Mouse (Mus musculus) heart, embryonic 13.5 days (tissue): ENCODE results near the gene Cldn6. TPM values are rescaled to one million over a fixed set of nuclear protein-coding genes. Genes with fewer than 3 reads are reported as not detected.

Experiments
- ATAC-seq: fragments of 200-750 bp; cut with Nextera tagmentation; 2 replicates; pipeline ENCODE4 v1.8.0; 2017; ENCODE audit warnings: moderate TSS enrichment; ENCODE audit not compliant: insufficient number of reproducible peaks, low FRiP score, low TSS enrichment; ENCODE audit errors: extremely low read depth
- H3K27ac ChIP-seq: fragments of 300-500 bp; sonication (generic); replicated peaks from 2 replicates; pipeline ENCODE4 v1.5.1; 2015; ENCODE audit warnings: moderate library complexity, mild to moderate bottlenecking, inconsistent platforms
- H3K27me3 ChIP-seq: fragments of 300-500 bp; sonication (generic); replicated peaks from 2 replicates; pipeline ENCODE4 v1.6.1; 2015; ENCODE audit warnings: mild to moderate bottlenecking, inconsistent platforms
- H3K36me3 ChIP-seq: fragments of 300-500 bp; sonication (generic); 2 replicates; pipeline ENCODE4 v1.6.1; 2015; ENCODE audit warnings: mild to moderate bottlenecking, inconsistent platforms
- H3K4me1 ChIP-seq: fragments of 300-500 bp; sonication (generic); 2 replicates; pipeline ENCODE4 v1.6.1; 2015; ENCODE audit warnings: inconsistent platforms
- H3K4me2 ChIP-seq: fragments of 300-500 bp; sonication (generic); 2 replicates; pipeline ENCODE4 v1.6.1; 2015; ENCODE audit warnings: inconsistent platforms, mild to moderate bottlenecking, moderate library complexity
- H3K4me3 ChIP-seq: fragments of 300-500 bp; sonication (generic); 2 replicates; pipeline ENCODE4 v1.5.1; 2015; ENCODE audit warnings: moderate library complexity, mild to moderate bottlenecking, inconsistent platforms
- H3K9ac ChIP-seq: fragments of 300-500 bp; sonication (generic); 2 replicates; pipeline ENCODE4 v1.6.1; 2015; ENCODE audit warnings: inconsistent platforms, mild to moderate bottlenecking, moderate library complexity
- H3K9me3 ChIP-seq: fragments of 300-500 bp; sonication (generic); 2 replicates; pipeline ENCODE4 v1.6.1; 2016; ENCODE audit warnings: inconsistent platforms
- WGBS: fragments of 180-500 bp; shearing (Covaris S2); methylation state at CpG from one replicate; pipeline ENCODE4 v1.1.7; 2015; ENCODE audit warnings: mixed read lengths; 5-methylcytosine and 5-hydroxymethylcytosine counted together
- polyA plus RNA-seq: library from polyadenylated mRNA; unstranded; fragments of >200 nt; fragmentation: Nextera tagmentation; extraction: Ambion mirVana; gene quantifications from 2 replicates; pipeline ENCODE4 v1.2.1, GENCODE M21; 2015

Gene Cldn6
- polyA plus RNA-seq, 1 experiment from 2014 or later = 10.7 TPM

GRCm38 (mm10) chr17:23675564-23676281 is 3.3 kb upstream of the Cldn6 start:
- Histone ChIP-seq H3K4me2 (peak overlapping the region; percentile 88), H3K36me3 (peaks cover 12% of the 10 kb centered on the region), H3K4me3 (peak overlapping the region; percentile 79), H3K27ac (peak overlapping the region; percentile 98), H3K9me3 (no peaks in the 10 kb centered on the region), H3K27me3 (peaks cover 33% of the 10 kb centered on the region), H3K4me1 (peaks cover 47% of the 10 kb centered on the region), H3K9ac (peak overlapping the region; percentile 86)
- no peak for ATAC-seq
- 9% methylated on average over 15 of the region's 15 CpGs for WGBS

- H3K4me2 ChIP-seq = peak overlapping the region; percentile 88
- H3K4me1 ChIP-seq = peaks cover 47% of the 10 kb centered on the region
- peak overlapping the region; percentile 98 for H3K27ac ChIP-seq
- WGBS = under 1% methylated on average over 36 of the region's 37 CpGs
- peak overlapping the region; percentile 79 for H3K4me3 ChIP-seq
- H3K27me3 ChIP-seq = peaks cover 41% of the 10 kb centered on the region
- H3K9me3 ChIP-seq = no peaks in the 10 kb centered on the region
- peak overlapping the region; percentile 86 for H3K9ac ChIP-seq
- H3K36me3 ChIP-seq = peaks cover 10% of the 10 kb centered on the region
- ATAC-seq = peak; percentile 21; the same call in 1 of the 2 replicates
Observed at GRCm38 (mm10) chr17:23676473-23677031, 2.5 kb upstream of the Cldn6 start.

GRCm38 (mm10) chr17:23677236-23677679 is 1.8 kb upstream of the Cldn6 start, which contains the start of gene Tnfrsf12a:
Gene Tnfrsf12a, minus strand, starts transcription at chr17:23677468.
- under 1% methylated on average over 34 of the region's 34 CpGs for WGBS
- H3K27me3 ChIP-seq = peaks cover 48% of the 10 kb centered on the region
- ATAC-seq = no peak

GRCm38 (mm10) chr17:23680336-23680735 is 1.3 kb downstream of the Cldn6 start:
- ATAC-seq = no peak
- H3K4me1 ChIP-seq = peaks cover 24% of the 10 kb centered on the region
- H3K4me2 ChIP-seq = no peak overlapping the region
- H3K36me3 ChIP-seq = peaks cover 5% of the 10 kb centered on the region; the same call in 1 of the 2 replicates
- H3K27ac ChIP-seq = no peak overlapping the region
- H3K27me3 ChIP-seq = peaks cover 79% of the 10 kb centered on the region
- no peak overlapping the region for H3K9ac ChIP-seq
- H3K9me3 ChIP-seq = no peaks in the 10 kb centered on the region
- 60% methylated on average over 9 of the region's 9 CpGs for WGBS
- peak overlapping the region; percentile 41 for H3K4me3 ChIP-seq

More at GRCm38 (mm10) chr17:23677236-23677679, 1.8 kb upstream of the Cldn6 start, which contains the start of gene Tnfrsf12a:
- H3K27ac ChIP-seq = peak within 1 kb of the TSS; percentile 98
- peak within 1 kb of the TSS; percentile 79 for H3K4me3 ChIP-seq
- no peaks in the 10 kb centered on the region for H3K9me3 ChIP-seq
- H3K9ac ChIP-seq = peak within 1 kb of the TSS; percentile 86
- H3K4me1 ChIP-seq = peaks cover 46% of the 10 kb centered on the region
- peak within 1 kb of the TSS; percentile 88 for H3K4me2 ChIP-seq
- peaks cover 6% of the 10 kb centered on the region for H3K36me3 ChIP-seq

- 59% methylated on average over 10 of the region's 10 CpGs for WGBS
- peaks cover 16% of the 10 kb centered on the region for H3K4me1 ChIP-seq
- H3K36me3 ChIP-seq = no peaks in the 10 kb centered on the region
- H3K27ac ChIP-seq = no peak overlapping the region
- H3K9me3 ChIP-seq = no peaks in the 10 kb centered on the region
- no peak overlapping the region for H3K9ac ChIP-seq
- ATAC-seq = no peak
- H3K4me3 ChIP-seq = no peak overlapping the region
- H3K27me3 ChIP-seq = peaks cover 84% of the 10 kb centered on the region
- no peak overlapping the region for H3K4me2 ChIP-seq
Observed at GRCm38 (mm10) chr17:23681086-23681485, 2.0 kb downstream of the Cldn6 start.

- peaks cover 84% of the 10 kb centered on the region for H3K27me3 ChIP-seq
- no peak overlapping the region for H3K4me3 ChIP-seq
- H3K9ac ChIP-seq = no peak overlapping the region
- no peaks in the 10 kb centered on the region for H3K9me3 ChIP-seq
- H3K4me1 ChIP-seq = peaks cover 12% of the 10 kb centered on the region
- WGBS = 48% methylated on average over 4 of the region's 4 CpGs
- no peaks in the 10 kb centered on the region for H3K36me3 ChIP-seq
- no peak for ATAC-seq
- H3K4me2 ChIP-seq = no peak overlapping the region
- no peak overlapping the region for H3K27ac ChIP-seq
Observed at GRCm38 (mm10) chr17:23682092-23682491, 3.0 kb downstream of the Cldn6 start.

GRCm38 (mm10) chr17:23682530-23682929 is 3.5 kb downstream of the Cldn6 start:
- Histone ChIP-seq H3K4me1 (peaks cover 10% of the 10 kb centered on the region), H3K9ac (no peak overlapping the region), H3K9me3 (no peaks in the 10 kb centered on the region), H3K4me3 (no peak overlapping the region), H3K27me3 (peaks cover 83% of the 10 kb centered on the region), H3K36me3 (no peaks in the 10 kb centered on the region), H3K27ac (no peak overlapping the region), H3K4me2 (no peak overlapping the region)
- WGBS = 50% methylated on average over 3 of the region's 3 CpGs
- no peak for ATAC-seq

- peaks cover 76% of the 10 kb centered on the region for H3K27me3 ChIP-seq
- H3K9me3 ChIP-seq = no peaks in the 10 kb centered on the region
- no peak overlapping the region for H3K27ac ChIP-seq
- H3K9ac ChIP-seq = no peak overlapping the region
- WGBS = 17% methylated on average over 15 of the region's 15 CpGs
- ATAC-seq = no peak
- no peaks in the 10 kb centered on the region for H3K36me3 ChIP-seq
- no peak overlapping the region for H3K4me2 ChIP-seq
- no peak overlapping the region for H3K4me3 ChIP-seq
- H3K4me1 ChIP-seq = peaks cover 7% of the 10 kb centered on the region
Observed at GRCm38 (mm10) chr17:23683226-23683625, 4.2 kb downstream of the Cldn6 start.

- no peak for ATAC-seq
- Histone ChIP-seq H3K4me3 (no peak within 1 kb of the TSS), H3K27me3 (peaks cover 68% of the 10 kb centered on the region), H3K4me2 (no peak within 1 kb of the TSS), H3K4me1 (peaks cover 7% of the 10 kb centered on the region), H3K9ac (no peak within 1 kb of the TSS), H3K9me3 (no peaks in the 10 kb centered on the region), H3K36me3 (no peaks in the 10 kb centered on the region), H3K27ac (no peak within 1 kb of the TSS)
- WGBS = 25% methylated on average over 15 of the region's 15 CpGs
Observed at GRCm38 (mm10) chr17:23683856-23684672, 5.0 kb downstream of the Cldn6 start, which contains the start of gene Cldn9. Gene Cldn9, minus strand, starts transcription at chr17:23684026.

GRCm38 (mm10) chr17:23694491-23694890 is 15.4 kb downstream of the Cldn6 start:
- Histone ChIP-seq H3K9ac (no peak overlapping the region), H3K36me3 (no peaks in the 10 kb centered on the region), H3K4me2 (no peak overlapping the region), H3K4me1 (peaks cover 6% of the 10 kb centered on the region), H3K9me3 (no peaks in the 10 kb centered on the region), H3K4me3 (no peak overlapping the region), H3K27me3 (peaks cover 65% of the 10 kb centered on the region), H3K27ac (no peak overlapping the region)
- no peak for ATAC-seq
- 60% methylated on average over 1 of the region's 1 CpGs for WGBS

GRCm38 (mm10) chr17:23695801-23696200 is 16.8 kb downstream of the Cldn6 start:
- peaks cover 78% of the 10 kb centered on the region for H3K27me3 ChIP-seq
- H3K9me3 ChIP-seq = no peaks in the 10 kb centered on the region
- H3K9ac ChIP-seq = no peak overlapping the region
- H3K27ac ChIP-seq = no peak overlapping the region
- 22% methylated on average over 3 of the region's 3 CpGs for WGBS
- no peak overlapping the region for H3K4me2 ChIP-seq
- H3K4me3 ChIP-seq = no peak overlapping the region
- no peaks in the 10 kb centered on the region for H3K36me3 ChIP-seq
- ATAC-seq = no peak
- H3K4me1 ChIP-seq = peaks cover 10% of the 10 kb centered on the region
